Comparison of ENCODE assay signal across 7 mouse cellular contexts in the genomic region with DNA sequence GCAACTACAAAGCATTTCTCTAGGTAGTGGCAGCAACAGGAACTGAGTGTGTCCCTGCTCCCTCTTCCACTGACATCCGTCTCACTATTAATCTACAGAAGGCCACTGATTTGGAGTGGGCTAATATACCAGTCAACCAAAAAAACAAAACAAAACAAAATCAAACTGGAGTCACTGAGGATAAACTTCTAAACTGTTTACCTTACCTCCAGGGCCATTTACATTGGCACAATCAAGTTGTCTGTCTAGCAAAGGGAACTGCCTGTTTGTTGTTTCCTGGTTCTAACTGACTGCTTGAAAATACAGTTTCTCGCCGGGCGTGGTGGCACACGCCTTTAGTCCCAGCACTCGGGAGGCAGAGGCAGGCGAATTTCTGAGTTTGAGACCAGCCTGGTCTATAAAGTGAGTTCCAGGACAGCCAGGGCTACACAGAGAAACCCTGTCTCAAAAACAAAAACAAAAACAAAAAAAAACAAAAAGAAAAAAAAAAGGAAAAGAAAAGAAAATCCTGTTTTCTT. TPM values are rescaled to one million over a fixed set of nuclear protein-coding genes. Genes with fewer than 3 reads are reported as not detected.
A peak's percentile ranks its signal among the peaks of the same experiment; 100 is the strongest.
DNase-seq lines count a peak whose midpoint lies in the region; ATAC-seq and TF ChIP-seq lines count a peak whose summit lies in the region.
"Not testable (repeated sequence)": the region's sequence is repeated elsewhere in the genome, so short reads cannot be mapped to it uniquely, and the experiment has no call there.

No protein-coding gene starts in this region.

- not testable (repeated sequence) for H3K9ac ChIP-seq in ES-Bruce4 (ENCODE audit: low read depth, poor library complexity, severe bottlenecking); forebrain, postnatal 0 days; heart, embryonic 13.5 days; kidney, embryonic 15.5 days; liver, adult 2 months (ENCODE audit: low read depth, low read length); liver, postnatal 0 days (replicated peaks)

- H3K4me1 ChIP-seq in ES-Bruce4 (ENCODE audit: control insufficient read depth, insufficient read depth, low read length) = not testable (repeated sequence)
- H3K4me1 ChIP-seq in forebrain, postnatal 0 days (ENCODE audit: insufficient read depth) = peaks cover 12% of the 10 kb centered on the region
- H3K4me1 ChIP-seq in heart, embryonic 13.5 days = peaks cover 68% of the 10 kb centered on the region
- peaks cover 40% of the 10 kb centered on the region for H3K4me1 ChIP-seq in kidney, embryonic 15.5 days
- H3K4me1 ChIP-seq in liver, adult 2 months (ENCODE audit: control insufficient read depth, insufficient read depth, low read length) = peaks cover 38% of the 10 kb centered on the region
- peaks cover 36% of the 10 kb centered on the region for H3K4me1 ChIP-seq in liver, postnatal 0 days (ENCODE audit: insufficient read depth)
- H3K4me1 ChIP-seq in spleen, adult 2 months (ENCODE audit: control insufficient read depth, insufficient read depth, insufficient read length) = peaks cover 22% of the 10 kb centered on the region

- peaks cover 48% of the 10 kb centered on the region; the same call in 1 of the 2 replicates for H3K79me2 ChIP-seq in liver, adult 2 months (ENCODE audit: control insufficient read depth, insufficient read depth, low read length)

- DNase-seq in forebrain, postnatal 0 days; liver, postnatal 0 days; spleen, adult 2 months (ENCODE audit: low read depth in 1 of 2, low spot score in 2 of 2): not testable (repeated sequence)
- DNase-seq in liver, adult 2 months (ENCODE audit: extremely low read depth, low read depth, low spot score) = peak; percentile 56

- not testable (repeated sequence) for H3K4me2 ChIP-seq in forebrain, postnatal 0 days (ENCODE audit: low read depth); heart, embryonic 13.5 days; kidney, embryonic 15.5 days; liver, postnatal 0 days (ENCODE audit: low read depth, low read length)

- not testable (repeated sequence) for ATAC-seq in forebrain, postnatal 0 days; heart, embryonic 13.5 days (ENCODE audit: extremely low read depth, insufficient number of reproducible peaks, low FRiP score, low TSS enrichment); kidney, embryonic 15.5 days (replicated peaks; ENCODE audit: low FRiP score); liver, postnatal 0 days

- TF ChIP-seq POLR2A in ES-Bruce4 (IDR thresholded peaks at IDR 0.05; ENCODE audit: insufficient read depth, low read length); liver, adult 2 months (IDR thresholded peaks at IDR 0.05; ENCODE audit: extremely low read depth, insufficient read depth, low read length); spleen, adult 2 months (IDR thresholded peaks at IDR 0.05; ENCODE audit: low read depth, low read length): not testable (repeated sequence)

- TF ChIP-seq EP300 in ES-Bruce4 (IDR thresholded peaks at IDR 0.05; ENCODE audit: insufficient read depth, low read depth, low read length); liver, postnatal 0 days (IDR thresholded peaks at IDR 0.05; ENCODE audit: low read depth): not testable (repeated sequence)

- H3K36me3 ChIP-seq in ES-Bruce4 (ENCODE audit: control insufficient read depth, insufficient read depth, low read length, poor library complexity, severe bottlenecking); forebrain, postnatal 0 days (ENCODE audit: insufficient read depth); spleen, adult 2 months (ENCODE audit: control insufficient read depth, insufficient read depth, low read length): not testable (repeated sequence)
- peaks cover 59% of the 10 kb centered on the region for H3K36me3 ChIP-seq in heart, embryonic 13.5 days
- H3K36me3 ChIP-seq in kidney, embryonic 15.5 days = peaks cover 38% of the 10 kb centered on the region
- H3K36me3 ChIP-seq in liver, adult 2 months (ENCODE audit: control insufficient read depth, insufficient read depth, low read length) = peaks cover 20% of the 10 kb centered on the region
- peaks cover 28% of the 10 kb centered on the region for H3K36me3 ChIP-seq in liver, postnatal 0 days (replicated peaks; ENCODE audit: insufficient read depth, low read length)

- 89% methylated on average over 7 of the region's 7 CpGs for WGBS in forebrain, postnatal 0 days
- 85% methylated on average over 7 of the region's 7 CpGs for WGBS in heart, embryonic 13.5 days
- WGBS in kidney, embryonic 15.5 days = 82% methylated on average over 7 of the region's 7 CpGs
- 27% methylated on average over 7 of the region's 7 CpGs for WGBS in liver, adult 2 months
- WGBS in liver, postnatal 0 days (ENCODE audit: insufficient replicate concordance) = 53% methylated on average over 7 of the region's 7 CpGs
- 27% methylated on average over 7 of the region's 7 CpGs for WGBS in spleen, adult 2 months

- H3K27me3 ChIP-seq in ES-Bruce4 (ENCODE audit: control insufficient read depth, insufficient read depth, low read length, poor library complexity, severe bottlenecking); forebrain, postnatal 0 days (ENCODE audit: insufficient read depth, low read length); heart, embryonic 13.5 days (replicated peaks); kidney, embryonic 15.5 days; liver, adult 2 months (ENCODE audit: control insufficient read depth, insufficient read depth, low read length); liver, postnatal 0 days (ENCODE audit: insufficient read depth, low read length); spleen, adult 2 months (ENCODE audit: control insufficient read depth, insufficient read depth, low read length): not testable (repeated sequence)

- TF ChIP-seq CTCF in ES-Bruce4 (IDR thresholded peaks at IDR 0.05; ENCODE audit: low read depth, low read length); forebrain, postnatal 0 days (IDR thresholded peaks at IDR 0.05; ENCODE audit: low read depth); liver, adult 2 months (IDR thresholded peaks at IDR 0.05; ENCODE audit: low read depth, low read length); liver, postnatal 0 days (IDR thresholded peaks at IDR 0.05; ENCODE audit: low read depth); spleen, adult 2 months (IDR thresholded peaks at IDR 0.05; ENCODE audit: extremely low read depth, insufficient read depth, insufficient read length, insufficient replicate concordance): not testable (repeated sequence)

- not testable (repeated sequence) for H3K9me3 ChIP-seq in ES-Bruce4 (replicated peaks; ENCODE audit: control insufficient read depth, insufficient read depth, low read length, poor library complexity, severe bottlenecking); forebrain, postnatal 0 days (ENCODE audit: low read length); heart, embryonic 13.5 days; kidney, embryonic 15.5 days (replicated peaks); liver, postnatal 0 days (ENCODE audit: low read length)

- peak overlapping the region; percentile 49; the same call in 1 of the 2 replicates for H3K27ac ChIP-seq in ES-Bruce4 (ENCODE audit: insufficient read depth, low read length)
- H3K27ac ChIP-seq in forebrain, postnatal 0 days (ENCODE audit: low read depth, low read length) = peak overlapping the region; percentile 35; the same call in 1 of the 2 replicates
- H3K27ac ChIP-seq in heart, embryonic 13.5 days (replicated peaks) = 0 out of 2 replicates have a peak overlapping the region, but pooled peaks have one; percentile 42
- 0 out of 2 replicates have a peak overlapping the region, but pooled peaks have one; percentile 37 for H3K27ac ChIP-seq in kidney, embryonic 15.5 days
- peak overlapping the region; percentile 36 for H3K27ac ChIP-seq in liver, adult 2 months (replicated peaks; ENCODE audit: insufficient read depth, low read depth, low read length)
- peak overlapping the region; percentile 46; the same call in 1 of the 2 replicates for H3K27ac ChIP-seq in liver, postnatal 0 days (ENCODE audit: low read depth)
- H3K27ac ChIP-seq in spleen, adult 2 months (ENCODE audit: insufficient read depth, low read length) = peak overlapping the region; percentile 55; the same call in 1 of the 2 replicates

- not testable (repeated sequence) for H3K4me3 ChIP-seq in ES-Bruce4 (ENCODE audit: low read depth, low read length); forebrain, postnatal 0 days (ENCODE audit: low read depth, low read length); heart, embryonic 13.5 days; kidney, embryonic 15.5 days (replicated peaks); liver, adult 2 months (ENCODE audit: insufficient read depth, low read depth, low read length); liver, postnatal 0 days (ENCODE audit: low read depth, low read length); spleen, adult 2 months (ENCODE audit: extremely low read depth, insufficient read depth, insufficient read length)

RNA-seq across cellular contexts. Expression of gene Chd2, which starts 13.2 kb away (rescaled TPM):
- 103 and 104 TPM in 2 replicates for polyA plus RNA-seq in ES-Bruce4 (2011; ENCODE audit: insufficient read depth, insufficient read length, low read depth, missing spikeins)
- 31.9 and 53.9 TPM in 2 replicates for total RNA-seq in forebrain, postnatal 0 days (2014; rRNA removed)
- 20.2 and 32.0 TPM in 2 replicates for polyA plus RNA-seq in forebrain, postnatal 0 days (2015; fragmentation: Nextera tagmentation; extraction: Ambion mirVana)
- 31.3 and 34.1 TPM in 2 replicates for polyA plus RNA-seq in heart, embryonic 13.5 days (2015; fragmentation: Nextera tagmentation; extraction: Ambion mirVana)
- 56.6 and 61.7 TPM in 2 replicates for polyA plus RNA-seq in kidney, embryonic 15.5 days (2015; fragmentation: Nextera tagmentation; extraction: Ambion mirVana)
- total RNA-seq in liver, adult 2 months (2014; rRNA removed) = 40.0 and 42.0 TPM in 2 replicates
- 16.9 and 20.1 TPM in 2 replicates for polyA plus RNA-seq in liver, adult 2 months (2012; rRNA removed)
- 14.1 and 17.2 TPM in 2 replicates for polyA plus RNA-seq in liver, postnatal 0 days (2015; fragmentation: Nextera tagmentation; extraction: Ambion mirVana)
- 48.6 and 52.5 TPM in 2 replicates for polyA plus RNA-seq in spleen, adult 2 months (2012; rRNA removed)
